Mouse (Mus musculus) adrenal gland, adult (tissue): ENCODE measurements around the gene Nup107.
"Not testable (repeated sequence)": the region's sequence is repeated elsewhere in the genome, so short reads cannot be mapped to it uniquely, and the experiment has no call there.

Experiments
- DNase-seq, 2 experiments: peaks; one replicate each; pipeline ENCODE4 v3.0.0; 2022 to 2023; ENCODE audit warnings: low spot score in 1 of 2; ENCODE audit not compliant: inconsistent age in 2 of 2

Gene Nup107

GRCm38 (mm10) chr10:117706440-117706839, 86.1 kb downstream of the Nup107 start:
- DNase-seq, result peak in 1 of 2 experiments; percentile 55

GRCm38 (mm10) chr10:117705806-117706205, 86.7 kb downstream of the Nup107 start:
- DNase-seq, result no peak

GRCm38 (mm10) chr10:117704964-117705335, 87.6 kb downstream of the Nup107 start:
- DNase-seq, result no peak

- DNase-seq, result not testable (repeated sequence)
These were observed 88.1 kb downstream of the Nup107 start for GRCm38 (mm10) chr10:117704314-117704963.

GRCm38 (mm10) chr10:117703506-117703905, 89.0 kb downstream of the Nup107 start:
- DNase-seq, result no peak

GRCm38 (mm10) chr10:117702024-117702833, 90.3 kb downstream of the Nup107 start:
- no peak for DNase-seq

- no peak for DNase-seq
These were observed 91.3 kb downstream of the Nup107 start for GRCm38 (mm10) chr10:117701034-117701829.
